Mouse (Mus musculus) CD8-positive naive resting alpha-beta T cell, adult 2 months (primary cell): ENCODE measurements around the gene Stambp.
A peak's percentile ranks its signal among the peaks of the same experiment; 100 is the strongest.

Experiments
- DNase-seq, 2 experiments: peaks; one replicate each; pipeline ENCODE4 v3.0.0; 2022; ENCODE audit warnings: low read depth in 2 of 2, low spot score in 2 of 2

Stambp gene

DNA sequence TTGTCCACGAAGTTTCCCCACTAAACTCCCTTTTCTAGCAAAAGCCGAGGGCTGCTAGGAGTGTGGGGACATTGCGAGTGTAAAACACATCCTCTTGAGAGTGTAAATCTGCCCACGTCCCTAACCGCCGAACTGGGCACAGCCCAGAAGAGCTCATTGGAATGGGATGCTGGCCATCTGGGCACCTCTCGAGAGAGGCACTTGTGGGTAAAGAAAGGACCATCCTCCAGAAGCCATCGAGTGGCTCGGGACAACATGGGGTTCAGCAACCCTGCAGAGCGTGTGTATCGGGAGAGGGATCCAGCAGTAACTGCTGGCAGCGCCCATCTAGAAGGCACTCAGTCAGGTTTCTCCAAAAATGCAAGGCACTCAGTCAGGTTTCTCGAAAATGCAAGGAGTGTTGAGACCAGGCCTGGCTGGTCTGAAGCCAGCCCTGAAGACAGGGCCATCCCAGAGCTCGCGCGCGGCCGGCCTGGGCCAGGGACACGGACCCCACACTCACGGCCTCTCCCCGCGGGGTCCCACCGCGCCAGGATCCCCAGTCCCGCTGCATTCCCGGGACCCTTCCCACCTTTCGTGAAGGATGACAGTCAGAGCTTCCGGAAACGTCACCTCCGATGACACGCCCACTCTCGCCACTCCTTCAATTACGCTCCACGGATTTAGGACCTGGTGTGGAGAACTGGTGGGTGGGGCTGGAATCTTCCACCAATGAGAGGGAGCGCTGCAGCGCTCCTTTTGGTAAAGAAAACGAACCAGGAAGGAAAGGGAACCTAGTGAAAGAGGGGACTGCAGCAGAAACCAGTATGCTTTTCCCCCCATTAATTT, 475 bp downstream of the Stambp start:
- peak; percentile 62 to 77 for DNase-seq

DNA sequence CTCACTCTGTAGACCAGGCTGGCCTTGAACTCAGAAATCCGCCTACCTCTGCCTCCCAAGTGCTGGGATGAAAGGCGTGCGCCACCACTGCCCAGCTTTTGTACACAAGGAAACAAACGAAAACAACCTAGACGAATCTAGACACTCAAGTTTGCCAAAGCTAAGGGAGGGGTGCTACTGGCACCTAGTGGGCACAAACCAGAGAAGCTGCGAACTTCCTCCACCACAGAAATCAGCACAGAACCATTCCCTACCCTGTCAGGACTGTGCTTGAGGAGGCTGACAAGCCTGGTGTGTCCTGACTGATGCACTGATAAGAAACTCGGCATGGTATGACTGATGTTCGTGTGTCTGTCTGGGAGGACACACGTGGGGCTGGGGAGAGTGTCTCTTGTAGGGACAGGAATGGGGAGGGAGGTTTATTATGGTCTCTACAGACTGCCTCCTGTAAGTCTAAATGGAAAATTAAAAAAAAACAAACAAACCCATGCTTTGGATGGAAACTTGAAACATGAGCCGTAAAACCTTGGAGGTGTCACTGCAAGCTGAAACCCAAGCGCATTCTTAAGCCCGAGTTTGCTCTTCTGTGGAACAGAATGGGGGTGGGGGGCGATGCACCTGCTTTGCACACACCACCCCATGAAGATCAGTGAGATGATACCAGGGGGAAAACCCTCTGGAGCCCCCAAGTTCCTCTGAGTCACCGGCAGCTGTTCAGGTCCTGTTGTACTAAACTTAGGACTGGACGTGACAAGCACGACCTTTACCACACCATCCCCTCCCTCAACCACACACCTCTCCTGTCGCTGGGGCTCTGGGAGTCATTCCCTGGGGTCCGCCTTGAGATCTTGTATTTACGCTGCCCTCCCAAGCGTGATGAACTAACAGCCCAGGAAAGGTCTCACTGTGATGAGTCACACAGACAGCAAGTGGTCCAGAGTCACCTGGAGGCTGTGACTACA, 3.3 kb downstream of the Stambp start:
- DNase-seq, result no peak

GRCm38 (mm10) chr6:83555972-83556371, 16.6 kb downstream of the Stambp start:
- DNase-seq, result no peak

- no peak for DNase-seq
These were observed 24.2 kb downstream of the Stambp start for GRCm38 (mm10) chr6:83548346-83548745.

DNA sequence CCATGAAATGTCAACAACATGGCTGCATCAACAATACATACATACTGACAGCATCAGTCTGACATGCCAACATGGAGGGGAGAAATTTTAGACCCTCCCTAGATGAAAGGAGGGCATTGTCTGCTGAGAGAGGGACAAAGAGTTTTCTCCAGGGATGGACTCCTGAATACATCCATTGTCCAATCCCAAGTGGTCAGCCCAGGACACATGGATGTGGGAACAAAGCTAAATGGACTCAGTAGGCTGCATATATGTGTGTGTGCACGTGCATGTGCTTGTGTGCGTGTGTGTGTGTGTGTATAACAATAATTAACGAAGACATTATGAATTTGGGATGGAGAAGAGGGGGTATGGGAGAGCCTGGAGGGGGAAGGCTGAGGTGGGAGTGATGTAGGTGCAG, 26.8 kb downstream of the Stambp start:
- DNase-seq, result no peak

- DNase-seq, result no peak
These were observed 30.6 kb downstream of the Stambp start for GRCm38 (mm10) chr6:83541756-83542456.

DNA sequence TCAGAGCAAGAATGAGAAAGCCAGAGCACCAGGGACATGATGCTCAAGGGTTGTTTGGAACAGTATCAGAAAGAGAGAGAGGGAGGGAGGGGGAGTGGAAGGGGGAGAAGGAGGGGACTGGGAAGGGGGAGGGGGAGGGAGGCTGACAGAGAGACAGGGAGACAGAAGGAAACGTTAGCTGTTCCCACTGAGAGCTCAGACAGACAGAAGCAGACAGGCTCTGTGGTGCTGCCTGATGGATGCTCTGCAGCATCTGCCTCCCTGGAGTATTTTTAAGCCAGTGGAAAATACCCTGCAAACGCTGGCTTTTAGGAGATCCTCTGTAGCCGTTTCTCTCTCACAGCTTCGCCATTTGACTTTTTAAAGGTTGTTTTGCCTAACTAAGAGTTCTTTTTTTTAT, 32.5 kb downstream of the Stambp start:
- no peak for DNase-seq

GRCm38 (mm10) chr6:83536795-83537059, 35.8 kb downstream of the Stambp start:
- no peak for DNase-seq

DNA sequence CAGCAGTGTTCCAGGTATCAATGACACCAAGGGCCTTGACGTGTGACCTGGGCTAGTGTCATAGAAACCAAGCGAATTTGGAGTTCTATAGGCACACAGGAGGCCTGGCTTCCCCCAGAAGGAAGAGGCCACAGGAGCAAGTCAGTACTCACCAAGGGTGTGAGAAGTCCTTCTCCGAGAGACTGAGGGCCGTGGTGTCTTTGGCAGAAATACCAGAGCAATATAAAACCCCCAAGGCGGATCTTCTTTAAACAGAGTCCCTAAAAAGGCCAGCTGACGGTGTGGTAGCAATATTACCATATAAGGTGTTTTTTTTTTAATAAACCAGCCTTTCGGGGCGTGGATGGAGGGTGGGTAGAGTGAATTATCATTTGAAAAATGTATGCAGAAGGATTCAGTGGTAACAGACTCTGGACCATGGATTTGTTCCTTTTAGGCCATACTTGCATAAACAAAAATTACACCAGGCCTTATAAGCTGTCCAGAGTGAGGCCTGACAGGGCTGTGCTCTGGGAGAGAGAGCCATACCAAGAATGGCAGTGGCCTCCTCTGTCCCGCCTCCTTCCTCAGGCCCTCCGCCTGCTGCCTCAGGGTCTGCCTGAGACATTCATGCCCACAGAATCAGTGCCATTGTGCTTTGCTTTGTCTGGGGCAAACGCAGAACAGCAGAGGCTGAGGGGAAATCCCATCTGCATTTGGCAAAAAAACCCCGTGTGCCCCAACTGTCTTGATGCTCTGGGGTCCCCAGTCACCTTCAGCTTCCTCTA, 36.3 kb downstream of the Stambp start, which contains the start of gene Actg2:
Gene Actg2 (minus strand): TSS at position 238 of the 767 bp plus-strand sequence.
- DNase-seq, result no peak

DNA sequence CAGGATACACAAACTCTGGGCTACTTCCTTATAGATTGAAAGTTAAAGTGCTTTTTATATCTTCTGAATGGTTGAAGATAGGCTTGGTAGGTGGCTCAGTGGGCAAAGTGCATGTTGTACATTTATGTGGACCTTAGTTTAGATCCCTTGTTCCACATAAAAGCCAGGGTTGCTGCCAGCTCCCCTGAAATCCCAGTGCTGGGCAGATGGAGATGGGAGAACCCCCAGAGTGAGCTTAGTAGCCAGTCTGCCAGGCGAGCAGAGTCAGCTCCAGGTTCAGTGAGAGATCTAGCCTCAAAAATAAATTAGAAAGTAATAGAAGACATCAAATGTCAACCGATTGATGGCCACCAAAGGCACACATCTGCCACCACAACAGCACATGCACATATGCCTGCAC, 39.9 kb downstream of the Stambp start:
- DNase-seq, result no peak

DNA sequence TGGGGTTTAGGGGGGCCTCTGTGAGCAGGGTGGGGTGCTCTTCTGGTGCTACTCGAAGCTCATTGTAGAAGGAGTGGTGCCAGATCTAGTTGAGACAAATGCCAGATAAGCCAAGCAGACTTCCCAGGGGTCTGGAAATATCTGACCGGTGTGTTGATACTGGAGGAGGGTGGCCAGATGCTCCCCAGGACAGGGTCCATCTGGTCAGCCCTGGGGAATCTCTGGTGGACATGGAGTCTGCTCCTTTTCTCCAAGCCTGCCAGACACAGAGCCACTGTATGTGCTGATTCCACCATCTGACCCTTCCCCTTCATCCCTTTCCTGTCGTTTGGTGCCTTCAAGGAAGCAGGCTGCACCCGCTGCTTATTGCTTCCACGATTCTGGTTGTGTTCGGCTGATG, 49.3 kb downstream of the Stambp start:
- DNase-seq, result no peak

- DNase-seq, result no peak
These were observed 50.7 kb downstream of the Stambp start for GRCm38 (mm10) chr6:83521784-83522183.

GRCm38 (mm10) chr6:83518637-83519036, 53.9 kb downstream of the Stambp start:
- DNase-seq, result no peak

DNA sequence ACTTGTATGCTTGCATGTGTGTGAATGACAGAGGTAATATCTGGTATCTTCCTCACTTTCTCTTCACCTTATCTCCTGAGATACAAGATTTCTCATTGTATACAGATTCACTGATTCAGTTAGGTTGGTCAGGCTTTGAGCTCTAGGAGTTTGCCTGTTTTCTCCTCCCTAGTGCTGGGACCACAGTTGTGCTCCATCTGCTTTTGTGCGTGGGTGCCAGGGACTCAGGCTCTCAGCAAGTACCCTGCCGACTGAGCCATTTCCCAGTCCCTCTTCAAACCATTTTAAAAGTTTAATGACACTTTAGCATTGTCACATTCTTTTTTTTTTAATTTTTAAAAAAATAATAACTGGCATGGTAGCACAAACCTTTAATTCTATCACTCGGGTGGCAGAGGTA, 57.4 kb downstream of the Stambp start:
- DNase-seq, result no peak

DNA sequence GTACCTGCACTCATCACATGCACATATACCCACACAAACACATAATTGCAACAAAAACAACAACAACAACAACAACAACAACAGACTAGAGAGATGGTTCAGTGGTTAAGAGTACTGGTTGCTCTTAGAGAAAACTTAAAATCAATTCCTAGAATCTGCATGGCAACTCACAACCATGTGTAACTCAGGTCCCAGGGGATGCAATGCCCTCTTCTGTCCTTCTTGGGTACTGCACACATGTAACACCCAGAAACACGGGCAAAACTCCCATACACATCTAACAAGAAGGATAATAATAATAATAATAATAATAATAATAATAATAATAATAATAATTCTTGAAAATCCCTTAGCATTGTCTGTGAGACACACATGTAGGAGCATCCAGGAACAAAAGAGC, 60.0 kb downstream of the Stambp start:
- peak; percentile 65 to 79 for DNase-seq

- no peak for DNase-seq
These were observed 62.3 kb downstream of the Stambp start for GRCm38 (mm10) chr6:83510210-83510609.

DNA sequence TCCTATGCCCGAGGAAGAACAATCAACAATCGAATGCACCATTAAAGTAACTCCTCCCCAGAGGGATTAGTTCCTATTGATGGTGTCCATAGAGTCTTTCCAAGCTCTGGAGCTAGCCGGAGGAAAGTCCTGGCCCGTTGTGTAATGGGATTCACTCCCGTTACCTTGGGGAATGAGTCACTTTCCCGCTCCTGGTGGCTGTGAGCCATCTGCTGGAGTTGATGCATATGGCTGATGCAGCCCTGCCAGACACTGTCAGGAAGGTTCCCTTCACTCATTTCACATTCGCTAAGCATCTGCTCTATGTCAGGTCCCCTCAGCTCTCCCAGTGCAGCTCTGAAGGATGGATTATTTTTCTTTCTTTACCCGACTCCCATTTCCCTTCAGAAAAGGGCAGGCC, 63.1 kb downstream of the Stambp start:
- DNase-seq, result no peak

DNA sequence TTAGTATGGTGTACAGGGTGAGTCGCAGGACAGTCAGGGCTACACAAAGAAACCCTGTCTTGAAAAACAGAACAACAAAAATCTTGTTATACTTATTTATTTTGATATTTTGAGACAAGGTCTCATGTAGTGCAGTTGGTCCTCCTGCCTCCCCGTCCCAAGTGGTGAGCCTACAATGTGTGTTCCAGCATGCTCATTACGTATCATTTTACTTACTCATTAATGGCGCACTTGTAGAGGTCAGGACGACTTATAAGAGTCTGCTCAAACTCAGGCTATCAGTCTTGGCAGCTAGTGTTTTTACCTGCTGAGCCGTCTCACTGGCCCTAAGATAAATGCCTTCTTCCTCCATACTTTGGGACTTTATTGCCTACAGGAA, 65.4 kb downstream of the Stambp start:
- no peak for DNase-seq

DNA sequence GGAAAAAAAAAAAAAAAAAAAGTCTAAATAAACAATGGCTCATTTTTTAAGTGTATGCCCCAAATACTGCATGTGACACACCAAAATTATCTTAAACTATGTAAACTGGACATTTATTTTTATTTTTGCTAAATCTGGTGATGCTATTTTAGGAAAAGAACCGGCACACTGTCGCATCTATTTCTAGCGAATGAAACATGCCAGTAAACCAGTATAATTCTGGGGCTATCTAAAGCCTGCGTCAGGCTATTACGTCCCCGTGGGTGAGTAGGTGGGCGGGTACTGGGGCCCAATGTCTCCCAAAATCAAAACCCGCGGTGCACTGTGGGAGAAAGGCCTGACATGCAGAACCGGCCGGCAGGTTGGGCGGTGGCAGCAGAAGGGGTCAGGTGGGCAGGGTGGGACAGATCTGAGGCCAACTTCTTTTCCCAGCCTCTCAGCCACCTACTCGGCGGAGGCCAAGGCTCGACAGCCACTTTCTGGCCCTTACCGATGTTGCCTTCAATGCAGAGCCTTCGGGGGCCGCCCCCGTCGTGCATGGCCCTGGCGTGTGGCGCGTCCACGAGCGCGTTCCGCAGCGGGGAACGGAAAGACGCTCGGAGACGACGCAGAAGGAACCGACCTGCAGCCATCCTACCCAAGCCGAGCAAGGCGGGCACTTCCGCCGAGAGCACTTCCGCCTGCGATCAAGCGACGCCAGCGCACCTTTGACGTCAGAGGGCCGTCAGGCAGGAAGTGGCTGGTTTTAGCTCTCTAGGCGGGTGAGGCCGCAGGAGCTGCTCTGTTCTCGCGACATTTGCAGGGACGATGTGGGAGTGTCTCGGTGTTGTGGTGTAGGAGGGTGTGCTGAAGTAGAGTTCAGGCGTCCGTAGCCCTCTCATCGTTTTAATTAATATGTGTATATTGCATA, 66.0 kb downstream of the Stambp start, which contains the start of gene Dguok:
Gene Dguok (minus strand): TSS at position 712 of the 910 bp plus-strand sequence.
- DNase-seq, result peak; percentile 97

- DNase-seq, result no peak
These were observed 67.0 kb downstream of the Stambp start for GRCm38 (mm10) chr6:83505554-83505953.
